Mouse (Mus musculus) lung, adult 10 weeks (tissue): ENCODE data around the gene Ankrd39. TPM values are rescaled to one million over a fixed set of nuclear protein-coding genes. Genes with fewer than 3 reads are reported as not detected.

Source experiments
- polyA plus RNA-seq: library from polyadenylated mRNA; stranded (reverse); fragments of 350-450 nt; fragmentation: Illumina TruSeq; extraction: RNeasy Lipid Tissue Mini Kit (QIAGEN cat#74804); gene quantifications from one replicate; pipeline ENCODE4 v1.2.3, GENCODE M21; 2014; ENCODE audit warnings: low read depth, low replicate concordance; ENCODE audit not compliant: insufficient read depth

Ankrd39 gene
- polyA plus RNA-seq: 8.1 TPM

GRCm38 (mm10) chr1:36546888-36547471 is at the start of gene Ankrd39:
Gene Ankrd39 (minus strand): TSS chr1:36547445.

GRCm38 (mm10) chr1:36558031-36558993 is 11.1 kb upstream of the Ankrd39 start, which contains the start of gene Sema4c:
Gene Sema4c (minus strand): TSS chr1:36558349.

GRCm38 (mm10) chr1:36539186-36539585 is 8.1 kb downstream of the Ankrd39 start, which contains the start of gene Gm42417:
Gene Gm42417 (minus strand): TSS chr1:36539429.

GRCm38 (mm10) chr1:36536783-36537182 is 10.5 kb downstream of the Ankrd39 start, which contains the start of gene Ankrd23:
Gene Ankrd23 (minus strand): TSS chr1:36536883.

GRCm38 (mm10) chr1:36511289-36512021 is 35.8 kb downstream of the Ankrd39 start, which contains the start of gene Cnnm3:
Gene Cnnm3 (plus strand): TSS chr1:36511867.

Other genes starting within 250 kb of the Ankrd39 start
- gene Arid5a, start 239.7 kb downstream of the Ankrd39 start, polyA plus RNA-seq: 11.3 TPM
- 15.5 TPM for gene Kansl3, start 178.3 kb downstream of the Ankrd39 start, polyA plus RNA-seq
- not detected for gene Fer1l5, start 175.2 kb downstream of the Ankrd39 start, polyA plus RNA-seq
- gene Lman2l, start 102.2 kb downstream of the Ankrd39 start, polyA plus RNA-seq: 15.4 TPM
- 2.5 TPM for gene Cnnm4, start 75.8 kb downstream of the Ankrd39 start, polyA plus RNA-seq
- 8.4 TPM for gene Cnnm3, start 35.6 kb downstream of the Ankrd39 start, polyA plus RNA-seq
- 2.8 TPM for gene Ankrd23, start 10.6 kb downstream of the Ankrd39 start, polyA plus RNA-seq
- not detected for gene Gm42417, start 8.0 kb downstream of the Ankrd39 start, polyA plus RNA-seq
- gene Sema4c, start 10.9 kb upstream of the Ankrd39 start, polyA plus RNA-seq: 11.0 TPM
- 6.1 TPM for gene Fam178b, start 135.7 kb upstream of the Ankrd39 start, polyA plus RNA-seq
- gene Cox5b, start 144.0 kb upstream of the Ankrd39 start, polyA plus RNA-seq: 371 TPM
- not detected for gene 4933424G06Rik, start 162.7 kb upstream of the Ankrd39 start, polyA plus RNA-seq
- gene Actr1b, start 167.0 kb upstream of the Ankrd39 start, polyA plus RNA-seq: 38.2 TPM
- gene Zap70, start 214.4 kb upstream of the Ankrd39 start, polyA plus RNA-seq: 5.9 TPM